Mouse (Mus musculus): ENCODE data around the gene Bcat1. TPM values are rescaled to one million over a fixed set of nuclear protein-coding genes. Genes with fewer than 3 reads are reported as not detected.

Bcat1 gene
- polyA plus RNA-seq, 1 experiment from 2014 or later, result 11.1 TPM

GRCm38 (mm10) chr6:145052669-145053068 is 23.3 kb downstream of the Bcat1 start:
- no peaks in the 10 kb centered on the region for H3K36me3 ChIP-seq
- no peak overlapping the region for H3K27ac ChIP-seq (ENCODE audit: poor library complexity, severe bottlenecking)
- peaks cover 21% of the 10 kb centered on the region for H3K27me3 ChIP-seq (replicated peaks)
- 82% methylated on average over 2 of the region's 2 CpGs for WGBS
- no peaks in the 10 kb centered on the region for H3K9me3 ChIP-seq (replicated peaks)
- ATAC-seq (ENCODE audit: insufficient number of reproducible peaks, low FRiP score), result no peak
- no peak overlapping the region for H3K4me3 ChIP-seq
- H3K4me1 ChIP-seq (replicated peaks), result peaks cover 23% of the 10 kb centered on the region
- H3K9ac ChIP-seq, result no peak overlapping the region
- no peak overlapping the region for H3K4me2 ChIP-seq

GRCm38 (mm10) chr6:145050899-145051298 is 25.1 kb downstream of the Bcat1 start:
- H3K27ac ChIP-seq (ENCODE audit: poor library complexity, severe bottlenecking), result no peak overlapping the region
- WGBS, result 19% methylated on average over 3 of the region's 3 CpGs
- H3K4me2 ChIP-seq, result no peak overlapping the region
- H3K4me1 ChIP-seq (replicated peaks), result peaks cover 24% of the 10 kb centered on the region
- H3K9me3 ChIP-seq (replicated peaks), result no peaks in the 10 kb centered on the region
- H3K36me3 ChIP-seq, result no peaks in the 10 kb centered on the region
- no peak for ATAC-seq (ENCODE audit: insufficient number of reproducible peaks, low FRiP score)
- no peak overlapping the region for H3K9ac ChIP-seq
- H3K27me3 ChIP-seq (replicated peaks), result peaks cover 21% of the 10 kb centered on the region
- no peak overlapping the region for H3K4me3 ChIP-seq

- H3K4me3 ChIP-seq, result peak overlapping the region; percentile 64
- H3K27ac ChIP-seq (ENCODE audit: poor library complexity, severe bottlenecking), result no peak overlapping the region
- peak overlapping the region; percentile 71 for H3K9ac ChIP-seq
- H3K27me3 ChIP-seq (replicated peaks), result peaks cover 21% of the 10 kb centered on the region
- 1% methylated on average over 64 of the region's 64 CpGs for WGBS
- H3K9me3 ChIP-seq (replicated peaks), result no peaks in the 10 kb centered on the region
- peak; percentile 44; the same call in 1 of the 2 replicates for ATAC-seq (ENCODE audit: insufficient number of reproducible peaks, low FRiP score)
- H3K4me1 ChIP-seq (replicated peaks), result peaks cover 24% of the 10 kb centered on the region; the same call in 1 of the 2 replicates
- H3K36me3 ChIP-seq, result no peaks in the 10 kb centered on the region
- H3K4me2 ChIP-seq, result peak overlapping the region; percentile 100
Observed at GRCm38 (mm10) chr6:145048131-145048997, 27.6 kb downstream of the Bcat1 start.

GRCm38 (mm10) chr6:145047445-145047857 is 28.5 kb downstream of the Bcat1 start:
- Histone ChIP-seq H3K9me3 (replicated peaks) (no peaks in the 10 kb centered on the region), H3K36me3 (no peaks in the 10 kb centered on the region), H3K27me3 (replicated peaks) (peaks cover 21% of the 10 kb centered on the region), H3K27ac (ENCODE audit: poor library complexity, severe bottlenecking) (no peak overlapping the region), H3K4me1 (replicated peaks) (peaks cover 24% of the 10 kb centered on the region; the same call in 1 of the 2 replicates), H3K4me3 (peak overlapping the region; percentile 64), H3K9ac (peak overlapping the region; percentile 71), H3K4me2 (peak overlapping the region; percentile 100)
- WGBS, result 1% methylated on average over 15 of the region's 15 CpGs
- ATAC-seq (ENCODE audit: insufficient number of reproducible peaks, low FRiP score), result 0 out of 2 replicates have a peak, but pooled peaks have one; percentile 47

GRCm38 (mm10) chr6:145046266-145046890 is 29.6 kb downstream of the Bcat1 start:
- Histone ChIP-seq H3K36me3 (no peaks in the 10 kb centered on the region), H3K4me3 (no peak overlapping the region), H3K27me3 (replicated peaks) (peaks cover 21% of the 10 kb centered on the region), H3K27ac (ENCODE audit: poor library complexity, severe bottlenecking) (no peak overlapping the region), H3K9me3 (replicated peaks) (no peaks in the 10 kb centered on the region), H3K9ac (no peak overlapping the region), H3K4me2 (peak overlapping the region; percentile 100; the same call in 1 of the 2 replicates), H3K4me1 (replicated peaks) (peaks cover 24% of the 10 kb centered on the region; the same call in 1 of the 2 replicates)
- WGBS, result 71% methylated on average over 13 of the region's 13 CpGs
- no peak for ATAC-seq (ENCODE audit: insufficient number of reproducible peaks, low FRiP score)

- no peak for ATAC-seq (ENCODE audit: insufficient number of reproducible peaks, low FRiP score)
- 86% methylated on average over 20 of the region's 20 CpGs for WGBS
- Histone ChIP-seq H3K36me3 (no peaks in the 10 kb centered on the region), H3K9ac (no peak overlapping the region), H3K27ac (ENCODE audit: poor library complexity, severe bottlenecking) (no peak overlapping the region), H3K4me3 (no peak overlapping the region), H3K27me3 (replicated peaks) (peaks cover 19% of the 10 kb centered on the region), H3K4me2 (no peak overlapping the region), H3K4me1 (replicated peaks) (peaks cover 20% of the 10 kb centered on the region; the same call in 1 of the 2 replicates), H3K9me3 (replicated peaks) (no peaks in the 10 kb centered on the region)
Observed at GRCm38 (mm10) chr6:145044916-145045574, 30.9 kb downstream of the Bcat1 start.

- Histone ChIP-seq H3K9me3 (replicated peaks) (no peaks in the 10 kb centered on the region), H3K4me1 (replicated peaks) (0 out of 2 replicates have a peak, but pooled peaks cover 5% of the 10 kb centered on the region), H3K4me2 (no peak overlapping the region), H3K36me3 (no peaks in the 10 kb centered on the region), H3K9ac (no peak overlapping the region), H3K27me3 (replicated peaks) (no peaks in the 10 kb centered on the region), H3K4me3 (no peak overlapping the region), H3K27ac (ENCODE audit: poor library complexity, severe bottlenecking) (no peak overlapping the region)
- 44% methylated on average over 7 of the region's 7 CpGs for WGBS
- no peak for ATAC-seq (ENCODE audit: insufficient number of reproducible peaks, low FRiP score)
Observed at GRCm38 (mm10) chr6:145040732-145041131, 35.3 kb downstream of the Bcat1 start.

GRCm38 (mm10) chr6:145037626-145038025 is 38.4 kb downstream of the Bcat1 start:
- ATAC-seq (ENCODE audit: insufficient number of reproducible peaks, low FRiP score), result no peak

GRCm38 (mm10) chr6:145035412-145035811 is 40.6 kb downstream of the Bcat1 start:
- 82% methylated on average over 9 of the region's 9 CpGs for WGBS
- no peaks in the 10 kb centered on the region for H3K4me1 ChIP-seq (replicated peaks)
- no peaks in the 10 kb centered on the region for H3K36me3 ChIP-seq
- H3K27me3 ChIP-seq (replicated peaks), result no peaks in the 10 kb centered on the region
- no peaks in the 10 kb centered on the region for H3K9me3 ChIP-seq (replicated peaks)
- H3K27ac ChIP-seq (ENCODE audit: poor library complexity, severe bottlenecking), result no peak overlapping the region
- no peak overlapping the region for H3K4me2 ChIP-seq
- no peak overlapping the region for H3K4me3 ChIP-seq
- H3K9ac ChIP-seq, result no peak overlapping the region
- no peak for ATAC-seq (ENCODE audit: insufficient number of reproducible peaks, low FRiP score)

More at GRCm38 (mm10) chr6:145037626-145038025, 38.4 kb downstream of the Bcat1 start:
- no peak overlapping the region for H3K9ac ChIP-seq
- H3K4me3 ChIP-seq, result no peak overlapping the region
- 58% methylated on average over 1 of the region's 1 CpGs for WGBS
- no peaks in the 10 kb centered on the region for H3K36me3 ChIP-seq
- H3K27me3 ChIP-seq (replicated peaks), result no peaks in the 10 kb centered on the region
- no peaks in the 10 kb centered on the region for H3K9me3 ChIP-seq (replicated peaks)
- H3K27ac ChIP-seq (ENCODE audit: poor library complexity, severe bottlenecking), result no peak overlapping the region
- H3K4me1 ChIP-seq (replicated peaks), result 0 out of 2 replicates have a peak, but pooled peaks cover 5% of the 10 kb centered on the region
- no peak overlapping the region for H3K4me2 ChIP-seq

GRCm38 (mm10) chr6:145030587-145030986 is 45.4 kb downstream of the Bcat1 start:
- no peak overlapping the region for H3K27ac ChIP-seq (ENCODE audit: poor library complexity, severe bottlenecking)

GRCm38 (mm10) chr6:145023990-145024389 is 52.0 kb downstream of the Bcat1 start:
- H3K9me3 ChIP-seq (replicated peaks), result 0 out of 2 replicates have a peak, but pooled peaks cover 6% of the 10 kb centered on the region
- H3K4me2 ChIP-seq, result no peak overlapping the region
- no peak overlapping the region for H3K27ac ChIP-seq (ENCODE audit: poor library complexity, severe bottlenecking)
- H3K36me3 ChIP-seq, result no peaks in the 10 kb centered on the region
- no peak overlapping the region for H3K4me3 ChIP-seq
- no peaks in the 10 kb centered on the region for H3K27me3 ChIP-seq (replicated peaks)
- no peak for ATAC-seq (ENCODE audit: insufficient number of reproducible peaks, low FRiP score)
- H3K9ac ChIP-seq, result no peak overlapping the region
- 83% methylated on average over 8 of the region's 8 CpGs for WGBS
- H3K4me1 ChIP-seq (replicated peaks), result no peaks in the 10 kb centered on the region

More at GRCm38 (mm10) chr6:145030587-145030986, 45.4 kb downstream of the Bcat1 start:
- Histone ChIP-seq H3K4me3 (no peak overlapping the region), H3K9me3 (replicated peaks) (no peaks in the 10 kb centered on the region), H3K27me3 (replicated peaks) (no peaks in the 10 kb centered on the region), H3K4me2 (no peak overlapping the region), H3K36me3 (no peaks in the 10 kb centered on the region), H3K4me1 (replicated peaks) (peaks cover 8% of the 10 kb centered on the region), H3K9ac (no peak overlapping the region)
- 75% methylated on average over 9 of the region's 9 CpGs for WGBS
- ATAC-seq (ENCODE audit: insufficient number of reproducible peaks, low FRiP score), result no peak

All from heart, embryonic 12.5 days (tissue).